Mouse (Mus musculus): ENCODE measurements around the gene 2010111I01Rik.

The 2010111I01Rik gene

DNA sequence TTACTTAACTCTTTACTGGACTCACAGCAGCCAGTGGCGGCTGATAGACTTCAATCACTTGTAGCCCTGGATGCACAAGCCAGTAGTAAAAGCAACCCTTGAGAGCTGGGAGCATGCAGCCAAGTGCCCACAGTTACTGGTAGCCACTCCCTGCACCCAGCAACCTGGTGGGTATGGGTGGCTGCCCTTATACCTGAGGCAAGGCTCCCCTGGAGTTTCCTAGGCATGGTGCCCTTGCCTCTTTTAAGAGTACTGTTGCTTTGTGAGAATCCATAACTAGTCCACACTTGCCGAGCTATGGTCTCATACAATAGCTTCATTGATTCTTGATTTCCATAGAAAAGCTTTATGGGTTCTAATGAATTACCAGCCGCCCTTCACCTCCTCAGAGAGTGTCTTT, 279.7 kb downstream of the 2010111I01Rik start:
- DNase-seq (ENCODE audit: low spot score), result no peak

DNA sequence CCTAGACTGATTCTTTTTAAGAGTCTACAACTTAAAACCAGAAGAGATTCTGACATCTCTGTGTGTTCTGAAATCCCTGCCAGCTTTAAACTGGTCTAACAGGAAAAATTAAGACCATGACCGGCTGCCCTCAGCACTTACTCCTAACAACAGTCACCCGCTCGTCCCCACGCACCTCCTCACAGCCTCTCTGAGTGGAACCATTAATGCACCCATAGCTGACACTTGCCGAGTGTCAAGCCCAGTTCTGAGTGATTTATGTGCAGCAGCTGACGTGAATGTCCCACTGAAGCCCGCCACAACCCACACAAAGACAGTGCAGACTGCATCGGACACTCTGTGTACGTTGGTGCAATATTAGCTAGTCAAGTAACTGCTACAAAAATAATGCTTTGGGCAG, 280.5 kb downstream of the 2010111I01Rik start:
- no peak for DNase-seq (ENCODE audit: low spot score)

DNA sequence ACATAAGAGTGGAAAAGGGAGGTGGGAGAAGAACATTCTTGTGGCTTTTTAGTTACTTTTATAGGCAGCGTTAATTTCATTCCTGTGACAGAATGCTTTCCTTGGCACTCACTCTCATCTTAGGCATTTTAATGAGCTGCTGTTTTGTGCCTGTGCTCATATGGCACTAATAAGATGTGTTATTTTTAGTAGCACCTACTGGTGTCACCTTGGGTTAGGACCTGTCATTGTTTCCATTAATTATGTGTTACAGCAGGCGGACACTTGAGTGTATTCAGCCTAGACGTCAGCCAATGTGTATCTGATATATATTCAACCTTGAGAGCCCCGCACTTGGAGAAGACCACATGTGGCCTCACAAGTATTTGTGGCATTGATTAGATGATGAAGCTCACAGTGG, 281.1 kb downstream of the 2010111I01Rik start:
- DNase-seq (ENCODE audit: low spot score), result no peak

DNA sequence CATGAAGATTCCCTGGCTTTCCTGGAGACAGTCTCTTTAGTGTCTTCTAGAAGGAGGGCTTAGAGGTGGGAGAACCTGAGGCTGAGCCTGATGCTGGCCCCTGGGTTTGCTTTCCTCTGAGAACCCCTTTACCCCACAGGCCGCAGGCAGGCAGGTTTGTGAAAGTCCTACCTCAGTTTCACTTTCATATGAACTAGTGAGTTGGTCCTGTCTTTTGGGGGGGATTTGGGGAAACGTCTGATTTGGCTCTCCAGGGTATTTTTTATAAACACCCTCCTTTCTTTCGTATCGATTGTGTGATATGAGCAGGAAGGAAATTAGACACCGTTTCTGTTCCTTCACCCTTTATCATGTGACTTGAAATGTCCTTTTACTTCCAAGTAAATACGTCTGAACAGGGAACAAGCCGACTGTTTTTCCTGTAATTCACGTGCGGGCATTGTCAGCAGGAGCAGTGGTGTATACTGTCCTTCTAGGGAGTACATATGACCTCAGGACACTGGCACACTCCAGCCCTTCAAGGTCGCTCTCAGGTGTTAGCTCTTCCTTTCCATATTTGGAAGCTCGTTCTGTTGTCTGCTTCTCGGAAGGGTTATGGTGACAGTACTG, 281.7 kb downstream of the 2010111I01Rik start:
- no peak for DNase-seq (ENCODE audit: low spot score)

DNA sequence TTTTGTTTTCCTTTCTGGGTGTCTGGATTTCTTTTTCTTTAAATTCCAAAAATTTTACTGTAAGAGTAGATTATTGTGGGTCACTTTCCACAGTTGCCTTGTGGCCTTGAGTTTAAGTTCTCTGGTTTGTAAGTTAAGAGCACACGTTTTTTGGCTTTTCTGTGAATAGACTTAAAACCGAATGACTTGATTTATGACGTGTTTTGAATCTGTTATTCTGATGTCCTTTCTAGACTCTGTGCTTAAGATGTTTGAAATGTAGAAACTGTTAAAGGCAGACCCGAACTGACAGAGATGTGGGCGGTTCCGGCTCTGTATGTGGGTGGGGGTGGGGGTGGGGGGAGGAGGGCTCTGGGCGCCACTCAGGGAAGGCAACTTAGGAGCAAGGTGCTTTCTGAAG, 282.3 kb downstream of the 2010111I01Rik start:
- DNase-seq (ENCODE audit: low spot score), result no peak

DNA sequence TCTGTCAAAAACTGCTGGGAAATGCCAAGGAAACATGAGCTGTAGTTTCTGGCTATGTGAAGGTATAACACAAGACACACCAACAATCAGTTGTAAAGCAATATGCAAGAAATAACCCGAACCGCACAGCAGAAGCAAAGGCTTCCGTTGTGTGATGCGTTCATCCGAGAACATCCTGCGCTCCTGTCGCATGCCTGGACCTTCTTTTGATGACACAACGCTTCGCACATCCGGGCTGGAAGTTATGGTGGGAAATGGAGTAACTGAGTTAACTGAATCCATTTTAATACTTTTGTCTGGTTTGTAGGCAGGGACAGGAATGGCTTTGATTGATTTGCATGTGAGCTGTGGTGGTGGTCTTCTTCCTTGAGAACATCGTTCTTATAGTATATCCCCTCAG, 282.9 kb downstream of the 2010111I01Rik start:
- no peak for DNase-seq (ENCODE audit: low spot score)

DNA sequence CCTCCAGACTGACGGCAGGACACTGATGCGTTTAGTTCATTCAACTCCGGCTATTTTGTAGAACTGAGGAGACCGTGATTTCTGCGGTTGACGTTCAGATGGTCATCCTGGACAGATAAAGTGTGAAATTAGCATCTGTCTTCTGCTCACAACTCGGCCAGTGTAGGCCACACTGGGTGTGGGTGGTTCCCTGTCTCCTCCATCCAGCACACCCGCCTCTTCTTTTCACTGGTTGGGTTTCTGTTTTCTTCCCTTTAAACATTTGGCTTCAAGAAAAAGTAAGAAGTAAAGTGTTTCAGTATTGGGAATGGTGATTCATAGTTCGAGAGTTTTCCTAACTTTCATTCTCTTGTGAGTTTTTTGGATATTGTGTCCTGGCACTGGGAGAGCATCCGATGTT, 283.6 kb downstream of the 2010111I01Rik start:
- no peak for DNase-seq (ENCODE audit: low spot score)

DNA sequence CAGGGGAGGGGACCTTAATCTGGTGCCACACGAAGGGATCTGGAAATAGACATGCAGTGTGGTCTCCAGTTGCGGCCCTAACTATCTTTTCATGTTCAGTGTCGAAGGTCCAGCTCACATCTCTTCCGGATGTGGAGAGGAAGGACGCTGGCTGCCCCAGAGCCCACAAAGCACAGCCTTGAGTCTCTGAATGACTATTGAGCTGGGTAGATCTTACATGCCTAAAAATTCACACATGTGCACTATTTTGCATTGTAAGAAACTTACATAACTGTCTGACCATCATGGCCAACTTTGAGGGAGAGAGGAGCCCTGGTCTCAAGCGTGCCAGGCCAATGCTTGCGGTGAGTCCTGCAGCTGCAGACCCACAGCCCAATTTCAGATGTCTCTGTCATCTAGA, 284.5 kb downstream of the 2010111I01Rik start:
- DNase-seq (ENCODE audit: low spot score), result no peak

DNA sequence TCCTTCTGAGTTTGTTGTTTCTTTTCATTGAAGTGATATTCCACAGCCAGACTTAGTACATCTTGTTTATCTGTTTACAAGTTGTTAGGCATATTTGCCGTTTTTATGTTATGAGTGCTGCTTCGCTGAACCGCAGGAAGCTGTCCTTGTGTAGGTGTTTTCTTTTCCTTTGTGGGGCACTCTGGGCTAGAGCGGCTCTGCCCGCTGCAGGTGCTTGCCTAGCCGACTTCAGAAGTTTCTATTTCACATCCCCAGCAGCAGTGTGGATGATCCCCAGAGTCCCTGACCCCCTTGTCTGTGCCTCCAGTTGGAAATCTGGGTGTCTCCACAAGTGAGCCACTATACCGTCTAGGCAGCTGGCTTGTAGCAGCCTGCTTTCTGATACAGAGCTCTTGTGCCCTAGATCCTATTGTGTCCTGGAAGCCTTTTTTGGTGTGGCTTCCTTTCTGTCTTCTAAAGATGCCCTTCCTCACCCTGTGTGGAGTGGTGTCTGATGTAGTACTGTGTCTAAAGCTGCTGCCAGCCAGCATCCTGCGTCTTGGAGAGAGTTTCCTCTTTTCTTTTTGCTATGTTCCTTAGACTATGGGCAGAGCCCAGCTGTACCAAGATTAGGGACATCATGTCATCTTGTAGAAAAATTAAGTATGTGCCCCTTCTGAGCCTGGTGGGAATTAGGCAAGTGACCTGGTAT, 285.2 kb downstream of the 2010111I01Rik start:
- DNase-seq (ENCODE audit: low spot score), result no peak

DNA sequence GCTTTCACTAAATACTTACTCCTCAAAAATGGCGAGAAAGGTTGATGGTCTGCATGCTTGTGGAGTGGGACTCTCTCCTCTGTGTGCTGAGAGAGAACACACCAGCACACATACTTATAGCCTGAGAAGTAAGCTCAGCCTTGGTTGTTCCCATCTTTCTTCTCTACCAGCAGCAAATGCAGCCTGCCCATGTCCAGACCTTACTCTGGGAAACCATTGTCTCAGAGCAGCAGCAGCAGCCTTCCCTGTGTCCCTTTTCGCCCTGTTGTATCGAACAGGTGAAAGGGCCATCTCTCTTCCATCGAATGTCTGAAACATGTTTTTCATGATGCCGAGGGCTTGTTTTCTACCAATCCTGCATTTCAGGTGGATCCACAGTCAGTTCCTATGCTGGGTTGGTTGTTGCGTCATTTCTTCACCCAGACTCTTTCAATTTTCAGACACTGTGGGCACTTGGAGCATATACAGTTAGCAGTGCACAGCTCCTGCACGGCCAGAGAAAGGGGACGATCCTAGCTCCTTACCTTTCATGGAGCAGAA, 285.8 kb downstream of the 2010111I01Rik start:
- no peak for DNase-seq (ENCODE audit: low spot score)

DNA sequence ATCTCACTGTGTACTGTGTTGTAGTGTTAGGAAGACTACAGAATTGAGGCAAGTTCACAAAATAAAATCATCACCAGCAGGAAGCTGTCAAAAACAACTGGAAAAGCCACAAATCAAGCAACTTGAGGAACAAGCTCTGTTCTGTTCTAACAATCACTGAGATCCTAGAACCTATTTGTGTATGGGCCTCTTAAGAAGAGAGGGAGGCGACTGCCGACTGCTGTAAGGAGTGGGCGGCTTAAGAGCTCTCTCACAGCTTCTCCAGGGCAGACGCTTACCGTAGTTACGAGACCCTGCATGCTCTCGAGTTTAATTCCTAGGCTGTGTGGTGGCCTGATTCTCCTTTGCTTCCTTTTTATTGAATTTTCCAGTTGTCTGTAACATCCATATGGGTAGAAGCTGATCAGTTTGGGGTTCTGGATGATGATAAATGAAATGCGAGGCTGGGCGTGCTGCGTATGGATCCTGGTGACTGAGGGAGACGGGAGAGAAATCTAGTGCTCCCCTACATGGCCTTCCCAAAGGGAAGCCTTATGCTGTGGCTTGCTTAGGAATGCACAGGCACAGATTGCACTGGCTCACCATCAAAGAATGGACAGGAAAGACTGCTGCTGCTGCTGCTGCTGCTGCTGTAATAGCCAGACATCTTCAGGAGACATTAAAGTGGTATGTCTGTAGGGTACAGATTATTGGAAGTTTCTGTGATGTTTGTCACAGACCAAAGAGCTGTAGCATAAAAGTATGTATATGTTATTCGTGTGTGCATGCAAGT, 286.6 kb downstream of the 2010111I01Rik start:
- DNase-seq (ENCODE audit: low spot score), result no peak

DNA sequence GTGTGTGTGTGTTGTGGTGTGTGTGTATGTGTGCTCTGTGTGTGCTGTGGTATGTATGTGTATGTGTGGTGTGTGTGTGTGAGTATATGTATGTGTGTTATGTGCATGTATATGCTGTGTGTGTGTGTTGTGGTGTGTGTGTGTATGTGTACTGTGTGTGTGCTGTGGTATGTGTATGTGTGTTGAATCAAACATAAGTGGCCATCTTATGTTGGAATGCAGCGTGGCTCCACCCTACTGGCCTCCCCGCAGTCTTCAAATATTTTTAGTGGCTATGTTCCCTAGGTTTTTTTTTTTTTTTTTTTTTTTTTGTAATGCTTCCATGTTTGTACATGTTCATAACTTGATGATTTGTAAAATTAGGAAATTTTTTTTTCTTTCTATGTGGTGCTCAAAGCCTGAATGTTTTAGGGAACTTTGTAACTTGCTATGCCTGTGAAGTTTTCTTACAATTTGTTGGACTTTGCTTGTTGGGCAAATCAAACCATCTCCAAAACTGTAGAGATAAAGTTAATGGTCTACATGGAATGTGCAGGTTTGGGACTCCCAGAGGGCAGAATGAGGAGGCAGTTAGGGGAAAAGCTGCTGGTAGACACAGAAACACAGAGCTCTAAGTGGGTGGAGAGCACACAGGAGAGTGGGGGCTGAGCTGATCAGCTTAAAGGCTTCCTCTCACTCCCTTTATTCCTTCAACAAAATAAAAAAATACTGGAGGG, 287.8 kb downstream of the 2010111I01Rik start:
- DNase-seq (ENCODE audit: low spot score), result no peak

DNA sequence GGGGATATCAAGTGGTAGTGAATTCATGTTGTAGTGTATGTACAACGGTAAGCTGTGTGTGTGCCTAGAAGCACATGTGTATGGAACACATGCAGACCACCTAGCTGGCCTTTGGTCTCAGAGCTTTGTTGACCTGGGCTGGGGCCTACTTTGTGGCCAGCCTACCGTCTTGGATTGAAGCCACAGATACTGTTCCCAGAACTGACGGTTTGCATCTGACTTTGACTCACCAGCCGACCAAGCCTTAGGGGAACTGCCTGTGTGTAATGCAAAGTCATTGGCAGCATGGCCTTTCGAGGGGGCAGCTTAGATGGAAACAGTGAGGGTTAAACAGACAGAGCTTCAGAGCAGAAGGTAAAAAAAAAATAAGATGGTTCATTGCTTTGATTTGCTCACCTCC, 288.5 kb downstream of the 2010111I01Rik start:
- no peak for DNase-seq (ENCODE audit: low spot score)

DNA sequence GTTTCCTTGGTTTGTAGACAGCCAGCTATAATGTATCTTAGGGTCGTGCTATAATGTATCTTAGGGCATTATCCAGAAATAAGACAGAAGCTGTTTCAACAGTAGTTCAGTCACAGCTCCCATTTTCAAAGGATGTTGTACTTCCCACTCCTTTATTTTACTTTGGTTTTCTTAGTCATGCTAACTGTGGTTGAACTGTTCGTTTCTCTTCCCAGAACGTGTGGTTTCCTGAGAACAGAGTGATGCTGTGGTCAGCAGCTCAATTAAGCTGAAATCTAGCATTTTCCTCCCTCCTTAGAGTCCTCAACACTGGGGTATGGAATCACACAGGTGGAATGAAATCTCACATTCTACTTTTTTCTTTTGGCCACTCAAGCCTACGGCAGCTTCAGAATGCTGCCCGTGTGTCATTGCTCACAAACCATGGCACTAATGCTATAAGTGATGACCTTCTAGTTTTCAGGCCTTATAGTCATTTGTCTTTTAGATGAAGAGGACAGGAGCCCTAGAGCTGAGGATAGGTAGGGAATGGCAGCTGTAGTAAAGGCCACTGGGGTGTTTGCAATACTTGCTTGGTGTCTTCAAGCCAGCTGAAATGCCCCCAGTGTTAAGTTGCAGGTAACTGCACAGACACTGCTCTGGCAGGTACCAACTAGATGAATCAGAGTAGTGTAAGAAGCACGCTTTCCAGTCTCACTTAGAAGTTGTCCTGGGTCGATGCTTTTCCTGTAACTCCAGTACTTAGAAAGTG, 289.4 kb downstream of the 2010111I01Rik start:
- no peak for DNase-seq (ENCODE audit: low spot score)

DNA sequence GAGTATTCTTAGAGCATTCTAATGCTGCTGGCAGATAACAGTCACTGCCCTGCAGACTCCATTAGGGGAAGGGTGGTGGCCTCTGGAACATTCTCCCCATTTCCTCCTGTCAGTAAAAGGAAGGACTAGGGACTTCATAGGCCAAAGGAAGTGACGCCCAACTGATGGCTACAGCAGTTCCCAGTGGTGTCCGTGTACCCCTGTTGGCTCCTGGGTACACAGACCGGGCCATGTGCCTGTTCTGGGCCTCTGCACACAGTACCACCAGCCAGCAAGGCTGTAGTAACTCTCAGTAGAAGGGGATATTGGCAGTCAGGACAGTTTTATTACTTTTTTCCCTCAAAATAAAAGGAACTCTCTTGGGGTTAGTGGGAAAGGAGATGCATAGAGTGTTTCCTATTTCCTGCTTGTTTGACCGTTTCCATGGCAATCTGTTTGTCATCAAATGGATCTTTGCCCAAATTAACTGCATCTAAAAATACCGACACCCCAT, 290.9 kb downstream of the 2010111I01Rik start:
- no peak for DNase-seq (ENCODE audit: low spot score)

DNA sequence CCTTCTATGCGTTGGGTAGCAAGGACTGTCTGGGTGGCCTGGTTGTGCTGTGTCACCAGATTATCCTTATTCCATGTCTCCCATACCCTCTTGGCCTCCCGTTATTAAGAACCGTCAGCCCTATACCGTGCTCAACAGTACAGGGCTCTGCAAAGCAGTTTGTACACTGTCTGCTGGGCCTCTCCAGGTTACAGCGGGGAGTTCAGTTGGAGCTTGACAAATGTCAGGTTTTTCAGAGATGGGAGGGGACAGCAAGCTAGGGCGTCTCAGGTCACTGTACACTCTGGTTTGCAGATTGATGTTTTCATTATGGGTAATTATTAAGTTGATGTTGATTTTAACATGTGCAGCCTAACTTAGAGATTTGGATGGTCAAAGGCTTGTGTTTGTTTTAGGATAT, 291.5 kb downstream of the 2010111I01Rik start:
- DNase-seq (ENCODE audit: low spot score), result no peak

DNA sequence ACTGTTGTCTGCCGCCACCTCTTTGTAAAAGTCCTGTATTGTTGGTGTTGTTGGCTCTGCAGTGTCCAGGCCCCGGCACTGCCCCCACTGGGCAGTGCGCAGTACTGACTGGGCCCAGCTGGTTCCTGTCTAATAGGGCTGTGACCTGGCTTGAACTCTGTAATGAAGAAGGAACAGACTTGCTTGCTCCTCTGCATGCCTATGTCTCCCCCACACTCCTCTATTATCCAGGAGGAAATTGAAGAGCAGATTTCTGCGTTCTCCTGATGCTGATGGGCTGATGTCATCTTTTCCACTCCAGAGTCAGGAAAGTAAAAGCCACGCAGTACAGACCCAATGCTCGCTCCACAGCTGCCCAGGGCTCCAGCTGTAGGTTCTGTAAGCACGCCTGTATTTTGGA, 292.1 kb downstream of the 2010111I01Rik start:
- no peak for DNase-seq (ENCODE audit: low spot score)

DNA sequence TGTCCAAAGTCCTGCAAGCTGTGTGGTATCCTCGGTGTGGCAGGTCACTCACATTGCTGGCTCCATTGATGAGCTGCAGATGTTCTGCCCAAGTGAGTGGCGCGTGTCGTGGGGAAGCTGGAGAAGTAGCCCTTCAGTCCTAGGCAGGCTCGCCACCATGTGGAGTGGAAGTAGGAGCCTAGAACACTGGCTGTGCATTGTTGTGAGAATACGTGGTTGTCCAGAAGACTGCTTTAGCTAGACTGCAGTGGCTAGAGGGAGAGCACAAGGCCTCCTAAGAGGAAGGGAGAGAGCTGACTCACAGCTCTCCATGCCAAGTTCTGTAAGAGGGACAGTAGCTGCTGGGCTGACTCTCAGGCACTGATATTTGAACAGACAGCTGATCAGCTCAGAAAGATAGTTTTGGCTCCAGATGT, 293.5 kb downstream of the 2010111I01Rik start:
- DNase-seq (ENCODE audit: low spot score), result no peak

DNA sequence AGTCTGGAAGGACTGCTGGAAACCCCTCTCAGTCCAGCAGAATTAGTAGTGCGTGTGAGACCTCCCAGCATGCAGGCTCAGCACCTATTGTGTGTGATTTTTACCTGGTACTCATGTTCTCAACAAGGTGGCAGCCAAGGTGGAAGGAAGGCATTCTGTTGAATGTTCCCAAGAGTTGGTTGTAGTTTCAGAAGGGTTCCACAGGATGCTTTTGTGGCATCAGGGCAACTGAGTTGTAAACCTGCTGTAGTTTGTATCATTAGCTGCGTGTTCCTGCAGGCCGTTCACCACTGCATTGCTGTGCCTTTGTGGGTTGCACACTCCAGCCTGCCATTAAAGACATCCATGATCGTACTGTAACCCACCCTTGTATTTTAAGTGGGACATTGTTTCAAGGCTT, 294.0 kb downstream of the 2010111I01Rik start:
- DNase-seq (ENCODE audit: low spot score), result no peak

DNA sequence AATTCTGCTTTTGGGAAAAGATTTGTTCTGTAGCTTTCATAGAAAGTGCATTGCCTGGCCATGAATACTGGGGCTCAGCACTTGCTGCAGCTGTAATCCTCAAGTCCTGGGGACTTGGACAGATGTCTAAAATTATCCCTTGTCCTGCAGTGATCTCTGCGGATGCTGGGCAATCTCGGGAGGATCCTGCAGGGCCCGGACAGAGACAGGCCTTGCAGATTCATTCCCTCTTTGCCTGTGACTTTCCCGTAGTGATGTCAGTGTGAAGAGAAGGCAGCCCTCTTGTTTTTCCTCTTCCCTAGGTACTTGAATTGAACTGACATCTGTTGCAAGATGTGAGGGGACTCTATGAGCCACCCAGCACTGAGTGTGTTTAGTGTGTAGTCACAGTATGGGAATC, 295.4 kb downstream of the 2010111I01Rik start:
- DNase-seq (ENCODE audit: low spot score), result no peak

All from left cerebral cortex, adult 11 months (tissue).